Mouse (Mus musculus) leukemia stem cell, adult 10-12 weeks (primary cell): ENCODE data around the gene Crisp4. TPM values are rescaled to one million over a fixed set of nuclear protein-coding genes. Genes with fewer than 3 reads are reported as not detected.

Source experiments
- polyA plus RNA-seq: library from polyadenylated mRNA; stranded (reverse); fragments of >175 nt; gene quantifications from 2 replicates; pipeline ENCODE4 v1.2.3, GENCODE M21; 2012; ENCODE audit warnings: low replicate concordance

Gene Crisp4
- not detected in 2 replicates for polyA plus RNA-seq

GRCm38 (mm10) chr1:18145802-18146201 is at the start of gene Crisp4:
TSS of gene Crisp4 (minus strand) at chr1:18145902.

Other genes with a start within 250 kb of the Crisp4 start
- gene Defb18, start 91.5 kb upstream of the Crisp4 start, polyA plus RNA-seq, result not detected in 2 replicates
- gene Defb41, start 119.2 kb upstream of the Crisp4 start, polyA plus RNA-seq, result not detected in 2 replicates